Mouse (Mus musculus) hindbrain, postnatal 0 days (tissue): ENCODE measurements around the gene Nyap2. TPM values are rescaled to one million over a fixed set of nuclear protein-coding genes. Genes with fewer than 3 reads are reported as not detected.

Experiments used
- ATAC-seq: fragments of 200-750 bp; cut with Nextera tagmentation; 2 replicates; pipeline ENCODE4 v1.8.0; 2017; ENCODE audit warnings: mild to moderate bottlenecking, moderate TSS enrichment, moderate library complexity
- DNase-seq: peaks from one replicate; pipeline ENCODE4 v3.0.0-alpha.2; 2015; ENCODE audit warnings: low spot score
- H3K27ac ChIP-seq: fragments of 300-500 bp; sonication (generic); 2 replicates; pipeline ENCODE4 v1.5.1; 2014; ENCODE audit warnings: mild to moderate bottlenecking
- H3K27me3 ChIP-seq: fragments of 300-500 bp; sonication (generic); 2 replicates; pipeline ENCODE4 v1.6.1; 2014; ENCODE audit warnings: low read length, mixed read lengths; ENCODE audit not compliant: insufficient read depth
- H3K36me3 ChIP-seq: fragments of 300-500 bp; sonication (generic); 2 replicates; pipeline ENCODE4 v1.6.1; 2014; ENCODE audit warnings: low read length, mixed read lengths; ENCODE audit not compliant: insufficient read depth
- H3K4me1 ChIP-seq: fragments of 300-500 bp; sonication (generic); 2 replicates; pipeline ENCODE4 v1.6.1; 2014; ENCODE audit warnings: antibody characterized with exemption, low read length, mixed read lengths; ENCODE audit not compliant: insufficient read depth
- H3K4me2 ChIP-seq: fragments of 300-500 bp; sonication (generic); 2 replicates; pipeline ENCODE4 v1.6.1; 2014; ENCODE audit warnings: low read depth, mild to moderate bottlenecking, low read length, moderate library complexity, mixed read lengths
- H3K4me3 ChIP-seq: fragments of 300-500 bp; sonication (generic); 2 replicates; pipeline ENCODE4 v1.5.1; 2014; ENCODE audit warnings: low read length
- H3K9ac ChIP-seq: fragments of 300-500 bp; sonication (generic); replicated peaks from 2 replicates; pipeline ENCODE4 v1.6.1; 2014; ENCODE audit warnings: mild to moderate bottlenecking, low read length, moderate library complexity, mixed read lengths
- H3K9me3 ChIP-seq: fragments of 300-500 bp; sonication (generic); 2 replicates; pipeline ENCODE4 v1.6.1; 2016; ENCODE audit warnings: low read length, mixed read lengths
- CTCF ChIP-seq: IDR thresholded peaks from 2 replicates; pipeline ENCODE4 v1.5.1; 2016; ENCODE audit warnings: antibody characterized with exemption, control low read depth, low read depth
- WGBS: fragments of 180-500 bp; shearing (Covaris S2); extraction: QIAGEN DNeasy Blood & Tissue Kit; methylation state at CpG from one replicate; pipeline ENCODE4 v1.1.7; 2014; 5-methylcytosine and 5-hydroxymethylcytosine counted together
- polyA plus RNA-seq: library from polyadenylated mRNA; unstranded; fragments of >200 nt; fragmentation: Nextera tagmentation; extraction: Ambion mirVana; gene quantifications from 2 replicates; pipeline ENCODE4 v1.2.1, GENCODE M21; 2015
- total RNA-seq: library from RNA; depleted of rRNA; stranded (reverse); fragments of >200 nt; gene quantifications from 2 replicates; pipeline ENCODE4 v1.2.3, GENCODE M21; 2014; rRNA removed

The Nyap2 gene
- 37.6 and 39.3 TPM in 2 replicates for total RNA-seq
- polyA plus RNA-seq: 12.1 and 12.5 TPM in 2 replicates

DNA sequence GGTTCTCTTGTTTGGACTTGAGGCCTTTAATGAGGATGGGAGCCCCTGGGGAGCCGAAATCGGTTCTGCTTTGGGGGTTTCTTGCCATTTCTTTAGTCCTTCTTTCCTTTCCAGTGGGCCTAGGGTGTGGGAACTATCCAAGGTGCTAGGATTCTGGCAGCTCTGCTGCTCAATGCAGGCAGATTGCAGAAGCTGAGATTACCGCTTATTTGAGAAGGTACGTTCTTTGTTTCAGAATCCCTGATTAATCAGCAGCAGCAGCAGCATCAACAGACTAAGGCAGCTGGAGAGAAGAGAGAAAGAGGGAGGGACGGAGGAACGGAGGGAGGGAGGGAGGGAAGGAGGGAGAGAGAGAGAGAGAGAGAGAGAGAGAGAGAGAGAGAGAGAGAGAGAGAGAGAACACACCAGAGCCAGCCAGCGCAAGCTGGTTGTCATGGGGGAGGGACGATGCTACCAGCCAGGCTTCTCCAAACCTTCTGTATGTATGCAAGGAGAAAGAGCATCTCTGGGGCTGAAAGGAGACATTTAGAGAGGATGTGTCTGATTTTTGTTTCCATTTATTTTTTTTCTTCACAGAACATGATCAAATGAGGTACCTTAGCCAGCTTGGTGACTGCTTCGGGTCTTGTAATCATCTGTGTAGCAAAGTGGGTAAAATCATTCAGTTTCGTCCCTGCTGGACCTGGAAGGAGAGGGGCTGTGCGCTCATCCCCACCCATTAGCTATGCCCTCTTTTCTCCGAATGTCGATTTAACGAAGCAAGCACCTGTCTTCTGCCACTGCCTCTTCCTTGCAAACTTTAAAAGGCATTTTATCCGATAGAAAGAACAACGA is at the start of gene Nyap2:
TSS of gene Nyap2 (plus strand) at position 120 of the 834 bp plus-strand sequence.
- no peaks in the 10 kb centered on the region for H3K4me1 ChIP-seq
- no peak for TF ChIP-seq CTCF
- peak within 1 kb of the TSS; percentile 58 for H3K4me2 ChIP-seq
- H3K27ac ChIP-seq: peak within 1 kb of the TSS; percentile 94
- H3K4me3 ChIP-seq: peak within 1 kb of the TSS; percentile 52
- H3K9ac ChIP-seq: peak within 1 kb of the TSS; percentile 68
- 13% methylated on average over 16 of the region's 16 CpGs for WGBS
- no peaks in the 10 kb centered on the region for H3K36me3 ChIP-seq
- H3K27me3 ChIP-seq: no peaks in the 10 kb centered on the region
- H3K9me3 ChIP-seq: no peaks in the 10 kb centered on the region
- DNase-seq: peak; percentile 81
- ATAC-seq: peak; percentile 92

DNA sequence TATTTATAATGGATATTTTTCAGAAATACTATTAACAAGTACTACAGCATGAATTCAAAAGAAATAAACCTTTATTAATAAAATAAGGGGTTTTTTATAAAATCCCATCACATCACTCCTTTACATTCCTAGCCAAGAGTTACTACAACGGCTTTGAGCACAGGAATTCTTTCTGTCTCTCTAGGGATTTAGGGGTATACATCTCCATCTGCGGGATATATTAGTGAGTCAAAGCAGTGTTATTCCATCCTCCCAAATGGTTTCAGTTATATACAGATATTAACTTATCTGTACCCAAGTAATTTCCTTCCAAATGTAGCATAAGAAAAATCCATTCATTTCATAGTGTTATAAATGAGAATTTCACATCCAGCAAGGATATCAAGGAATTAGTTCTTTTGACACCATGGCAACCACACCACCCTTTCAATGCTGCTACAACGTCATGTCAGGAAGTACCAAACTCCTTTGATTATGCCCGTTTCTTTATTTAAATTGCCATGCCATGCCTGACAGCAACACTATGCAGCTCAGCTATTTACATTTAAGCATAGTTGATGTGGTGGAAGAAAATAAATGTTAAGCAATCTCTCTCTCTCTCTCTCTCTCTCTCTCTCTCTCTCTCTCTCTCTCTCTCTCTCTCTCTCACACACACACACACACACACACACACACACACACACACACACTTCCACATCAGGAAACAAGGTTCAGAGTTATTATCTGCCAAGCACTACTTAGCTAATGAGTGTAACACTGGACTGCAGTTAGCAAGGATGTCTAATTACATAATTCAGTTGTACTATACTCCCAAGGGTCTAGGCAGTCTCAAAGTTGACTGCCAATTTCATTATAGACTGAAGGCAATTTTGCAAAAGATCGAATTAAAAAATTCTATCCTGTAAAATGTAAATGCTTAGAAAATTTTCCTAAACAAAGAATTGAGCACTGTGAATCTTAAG is 33.6 kb upstream of the Nyap2 start:
- no peaks in the 10 kb centered on the region for H3K27me3 ChIP-seq

DNA sequence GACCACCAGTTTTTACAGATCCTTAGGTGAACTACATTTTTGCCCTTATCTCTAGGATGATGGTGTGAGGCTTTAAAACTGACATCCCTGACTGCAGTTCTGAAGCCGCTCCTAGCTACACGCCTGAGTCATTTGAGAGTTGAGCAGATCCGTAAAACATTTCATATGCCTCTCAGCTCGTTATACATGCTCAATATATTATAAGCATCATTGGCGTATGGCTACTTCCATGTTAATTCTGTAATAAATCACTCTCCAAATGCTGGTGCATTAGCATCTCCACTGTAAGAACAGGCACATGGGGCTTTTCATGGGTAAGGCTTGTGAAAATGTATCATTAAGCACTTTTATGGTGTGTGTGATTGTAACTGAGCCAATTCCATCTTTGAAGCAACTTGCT is 18.4 kb upstream of the Nyap2 start:
- H3K4me3 ChIP-seq: no peak overlapping the region
- H3K4me1 ChIP-seq: no peaks in the 10 kb centered on the region
- no peaks in the 10 kb centered on the region for H3K27me3 ChIP-seq
- no peak for DNase-seq
- whole genome bisulfite sequencing: 77% methylated on average over 5 of the region's 5 CpGs
- no peak overlapping the region for H3K4me2 ChIP-seq
- ATAC-seq: no peak
- H3K36me3 ChIP-seq: no peaks in the 10 kb centered on the region
- H3K9ac ChIP-seq: no peak overlapping the region
- no peaks in the 10 kb centered on the region for H3K9me3 ChIP-seq
- TF ChIP-seq CTCF: no peak
- H3K27ac ChIP-seq: no peak overlapping the region

More for the DNA sequence above, 33.6 kb upstream of the Nyap2 start:
- H3K4me2 ChIP-seq: no peak overlapping the region
- WGBS: 30% methylated on average over 5 of the region's 5 CpGs
- no peak overlapping the region for H3K27ac ChIP-seq
- no peak overlapping the region for H3K9ac ChIP-seq
- H3K36me3 ChIP-seq: no peaks in the 10 kb centered on the region
- DNase-seq: peak; percentile 18
- H3K4me3 ChIP-seq: no peak overlapping the region
- TF ChIP-seq CTCF: no peak
- no peaks in the 10 kb centered on the region; the same call in 1 of the 2 replicates for H3K9me3 ChIP-seq
- ATAC-seq: no peak
- no peaks in the 10 kb centered on the region for H3K4me1 ChIP-seq

DNA sequence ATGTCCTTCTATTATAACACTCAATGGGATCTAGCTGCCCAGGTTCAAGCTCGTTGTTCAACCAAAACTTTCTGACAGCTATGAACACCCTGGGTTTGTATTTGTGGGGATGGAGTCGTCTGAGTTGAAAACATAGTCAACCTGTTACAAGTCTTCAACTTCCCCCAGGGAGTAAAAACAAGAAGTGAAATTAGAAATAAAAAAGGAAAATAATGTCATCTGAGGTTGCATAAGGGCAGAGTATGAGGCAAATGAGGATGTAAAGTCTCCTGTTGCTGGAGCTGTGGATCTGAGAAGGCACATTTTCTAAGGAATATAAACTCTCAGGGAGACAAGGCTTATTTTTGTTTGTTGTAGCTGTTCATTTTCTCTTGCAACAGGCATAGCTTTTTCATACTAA is 17.9 kb upstream of the Nyap2 start:
- no peaks in the 10 kb centered on the region for H3K4me1 ChIP-seq
- WGBS: 78% methylated on average over 2 of the region's 2 CpGs
- TF ChIP-seq CTCF: no peak

DNA sequence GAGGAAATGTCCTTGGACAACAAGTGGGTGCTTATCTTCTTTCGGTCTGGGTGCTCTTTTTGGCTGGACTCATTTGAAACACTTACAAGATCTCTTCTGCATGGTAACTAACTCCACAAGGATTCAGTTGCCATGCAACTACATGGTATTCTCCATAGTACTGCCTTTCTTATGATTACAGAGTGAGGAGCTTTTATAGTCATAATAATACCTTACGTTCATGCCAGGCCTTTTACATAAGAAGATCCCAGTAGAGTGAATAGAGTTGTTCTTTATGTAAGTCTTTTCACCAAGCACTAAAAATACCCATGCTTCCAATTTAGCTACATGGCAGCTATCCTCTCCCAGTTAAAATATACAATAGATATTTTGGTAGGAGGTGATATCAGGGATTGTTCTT is 13.9 kb upstream of the Nyap2 start:
- H3K4me3 ChIP-seq: no peak overlapping the region
- H3K9me3 ChIP-seq: no peaks in the 10 kb centered on the region
- no peak for TF ChIP-seq CTCF
- H3K27me3 ChIP-seq: no peaks in the 10 kb centered on the region
- DNase-seq (no peak), ATAC-seq (no peak)
- no peak overlapping the region for H3K27ac ChIP-seq
- no peaks in the 10 kb centered on the region for H3K4me1 ChIP-seq
- no peak overlapping the region for H3K4me2 ChIP-seq
- H3K36me3 ChIP-seq: no peaks in the 10 kb centered on the region
- WGBS: 75% methylated on average over 2 of the region's 2 CpGs
- no peak overlapping the region for H3K9ac ChIP-seq

More for the DNA sequence above, 17.9 kb upstream of the Nyap2 start:
- no peak overlapping the region for H3K9ac ChIP-seq
- no peak for DNase-seq
- H3K4me3 ChIP-seq: no peak overlapping the region
- no peak for ATAC-seq
- H3K9me3 ChIP-seq: no peaks in the 10 kb centered on the region
- H3K4me2 ChIP-seq: no peak overlapping the region
- no peaks in the 10 kb centered on the region for H3K36me3 ChIP-seq
- no peaks in the 10 kb centered on the region for H3K27me3 ChIP-seq
- no peak overlapping the region for H3K27ac ChIP-seq

DNA sequence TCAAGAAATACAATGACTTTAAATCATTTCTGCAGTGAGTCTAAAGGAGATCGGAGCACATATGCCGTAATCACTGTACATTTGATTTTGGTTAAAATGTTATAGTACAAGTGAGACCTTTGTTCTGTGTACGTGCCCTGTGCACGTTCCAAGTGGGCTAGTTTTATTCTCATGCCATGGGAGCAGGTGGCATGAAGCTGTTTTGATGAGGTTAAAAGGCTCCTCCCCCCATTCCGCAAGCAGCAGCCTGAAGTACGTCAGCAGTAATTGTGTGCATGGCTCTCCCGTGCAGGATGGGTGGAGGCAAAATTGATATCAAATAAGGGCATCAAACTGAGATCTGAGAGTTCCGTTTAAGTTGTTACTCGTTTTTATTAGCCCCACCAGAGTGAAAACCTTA is 491 bp upstream of the Nyap2 start:
- ATAC-seq (peak; percentile 90), DNase-seq (peak; percentile 81)
- no peaks in the 10 kb centered on the region for H3K4me1 ChIP-seq
- no peaks in the 10 kb centered on the region for H3K27me3 ChIP-seq
- peak overlapping the region; percentile 94 for H3K27ac ChIP-seq
- WGBS: 23% methylated on average over 9 of the region's 9 CpGs
- H3K36me3 ChIP-seq: no peaks in the 10 kb centered on the region
- no peak for TF ChIP-seq CTCF
- H3K4me3 ChIP-seq: peak overlapping the region; percentile 52
- H3K4me2 ChIP-seq: peak overlapping the region; percentile 58
- H3K9ac ChIP-seq: peak overlapping the region; percentile 68; the same call in 1 of the 2 replicates
- no peaks in the 10 kb centered on the region for H3K9me3 ChIP-seq
